In genomic region chr15:77156525-77156924, GRCm38 (mm10) we compare ENCODE assay signal across 10 mouse cellular contexts.
DNase-seq lines count a peak whose midpoint lies in the region; ATAC-seq lines count a peak whose summit lies in the region.
"Had no signal": no experiment of that assay in that cellular context is flagged by ENCODE, and none has a peak within 500 bp of the region (broad histone marks: within the 10 kb centered on the region; RNA-seq: fewer than 3 reads in every experiment).

No protein-coding gene starts in this region.

- H3K27ac ChIP-seq in midbrain, embryonic 16.5 days (ENCODE audit: low read length) = peak overlapping the region; percentile 4; the same call in 1 of the 2 replicates
- H3K27ac ChIP-seq: liver, embryonic 15.5 days had no signal

- no peak overlapping the region for H3K9ac ChIP-seq in midbrain, embryonic 16.5 days (ENCODE audit: low read depth, low read length)
- H3K9ac ChIP-seq: liver, embryonic 15.5 days had no signal

- H3K27me3 ChIP-seq in midbrain, embryonic 16.5 days (ENCODE audit: control insufficient read depth, insufficient read depth, low read depth, low read length) = no peaks in the 10 kb centered on the region

- peak; percentile 39 for DNase-seq in layer of hippocampus, adult 9-11 months
- DNase-seq in layer of hippocampus, adult 9-10 months (ENCODE audit: low spot score) = no peak
- peak; percentile 63 to 66 for DNase-seq in cerebellum, adult 18-20 months
- DNase-seq in gastrocnemius, postnatal 4 days (ENCODE audit: low spot score in 2 of 2) = peak; percentile 53 to 83
- peak; percentile 25 for DNase-seq in kidney, adult 18-20 months
- DNase-seq in adrenal gland, adult 18-20 months (ENCODE audit: low spot score in 2 of 2) = no peak

- peaks cover 6% of the 10 kb centered on the region for H3K4me1 ChIP-seq in midbrain, embryonic 16.5 days (ENCODE audit: control insufficient read depth, insufficient read depth, low read length)
- H3K4me1 ChIP-seq: liver, embryonic 15.5 days had no signal

- H3K9me3 ChIP-seq in midbrain, embryonic 16.5 days (replicated peaks; ENCODE audit: control insufficient read depth, low read length, poor library complexity, severe bottlenecking) = no peaks in the 10 kb centered on the region
- H3K9me3 ChIP-seq: liver, embryonic 15.5 days had no signal

- H3K4me2 ChIP-seq in midbrain, embryonic 16.5 days (ENCODE audit: low read length) = no peak overlapping the region
- H3K4me2 ChIP-seq: liver, embryonic 15.5 days had no signal

- H3K36me3 ChIP-seq in midbrain, embryonic 16.5 days (ENCODE audit: control insufficient read depth, insufficient read depth, low read length) = no peaks in the 10 kb centered on the region
- H3K36me3 ChIP-seq: liver, embryonic 15.5 days had no signal

- ATAC-seq in midbrain, embryonic 16.5 days = no peak
- no peak for ATAC-seq in CD4-positive, CD25-positive, alpha-beta regulatory T cell, adult 4 months

- 36% methylated on average over 3 of the region's 3 CpGs for WGBS in midbrain, embryonic 16.5 days

- H3K4me3 ChIP-seq in midbrain, embryonic 16.5 days (ENCODE audit: low read depth, low read length) = no peak overlapping the region
- H3K4me3 ChIP-seq: erythroblast, embryonic 14.5 days; liver, embryonic 15.5 days had no signal

Comparison
In these comparisons a context has a peak if more than half of its experiments do, and no peak if none do; other contexts are left out.
1. DNase-seq: peak in layer of hippocampus, adult 9-11 months (single experiment), cerebellum, adult 18-20 months (2 of 2), gastrocnemius, postnatal 4 days (2 of 2) and kidney, adult 18-20 months (single experiment); none in layer of hippocampus, adult 9-10 months (single experiment) and adrenal gland, adult 18-20 months (0 of 2).